Mouse (Mus musculus) stomach, embryonic 16.5 days (tissue): ENCODE results near the gene D17Wsu92e. TPM values are rescaled to one million over a fixed set of nuclear protein-coding genes. Genes with fewer than 3 reads are reported as not detected.

Source experiments
- ATAC-seq: fragments of 200-750 bp; cut with Nextera tagmentation; 2 replicates; pipeline ENCODE4 v1.8.0; 2017; ENCODE audit warnings: moderate number of reproducible peaks, moderate TSS enrichment; ENCODE audit not compliant: insufficient read depth, low FRiP score
- H3K27ac ChIP-seq: fragments of 300-500 bp; sonication (generic); 2 replicates; pipeline ENCODE4 v1.5.1; 2014; ENCODE audit warnings: low read length
- H3K27me3 ChIP-seq: fragments of 300-500 bp; sonication (generic); 2 replicates; pipeline ENCODE4 v1.6.1; 2014; ENCODE audit warnings: low read length, control low read depth, mixed read lengths; ENCODE audit not compliant: control insufficient read depth, insufficient read depth
- H3K36me3 ChIP-seq: fragments of 300-500 bp; sonication (generic); 2 replicates; pipeline ENCODE4 v1.6.1; 2014; ENCODE audit warnings: low read length; ENCODE audit not compliant: control insufficient read depth, insufficient read depth
- H3K4me1 ChIP-seq: fragments of 300-500 bp; sonication (generic); 2 replicates; pipeline ENCODE4 v1.6.1; 2014; ENCODE audit warnings: low read length, control low read depth, mixed read lengths; ENCODE audit not compliant: control insufficient read depth, insufficient read depth
- H3K4me2 ChIP-seq: fragments of 300-500 bp; sonication (generic); 2 replicates; pipeline ENCODE4 v1.6.1; 2014; ENCODE audit warnings: low read depth, low read length, mixed read lengths
- H3K4me3 ChIP-seq: fragments of 300-500 bp; sonication (generic); replicated peaks from 2 replicates; pipeline ENCODE4 v1.5.1; 2014; ENCODE audit warnings: mild to moderate bottlenecking, low read length
- H3K9ac ChIP-seq: fragments of 300-500 bp; sonication (generic); 2 replicates; pipeline ENCODE4 v1.6.1; 2014; ENCODE audit warnings: low read length
- H3K9me3 ChIP-seq: fragments of 300-500 bp; sonication (generic); replicated peaks from 2 replicates; pipeline ENCODE4 v1.6.1; 2016; ENCODE audit warnings: low read length, control low read depth; ENCODE audit not compliant: control insufficient read depth
- WGBS: fragments of 180-500 bp; shearing (Covaris S2); extraction: QIAGEN DNeasy Blood & Tissue Kit; methylation state at CpG from one replicate; pipeline ENCODE4 v1.1.7; 2014; 5-methylcytosine and 5-hydroxymethylcytosine counted together
- polyA plus RNA-seq: library from polyadenylated mRNA; unstranded; fragments of >200 nt; fragmentation: Nextera tagmentation; extraction: Ambion mirVana; gene quantifications from 2 replicates; pipeline ENCODE4 v1.2.1, GENCODE M21; 2015

Gene D17Wsu92e
- polyA plus RNA-seq, 1 experiment from 2014 or later: 21.2 TPM

GRCm38 (mm10) chr17:27746446-27746845 is 74.0 kb downstream of the D17Wsu92e start:
- 43% methylated on average over 4 of the region's 4 CpGs for WGBS
- Histone ChIP-seq H3K9ac (no peak overlapping the region), H3K27ac (no peak overlapping the region), H3K27me3 (no peaks in the 10 kb centered on the region), H3K4me2 (no peak overlapping the region), H3K4me1 (0 out of 2 replicates have a peak, but pooled peaks cover 3% of the 10 kb centered on the region), H3K4me3 (no peak overlapping the region), H3K36me3 (no peaks in the 10 kb centered on the region), H3K9me3 (no peaks in the 10 kb centered on the region)
- no peak for ATAC-seq

GRCm38 (mm10) chr17:27740961-27741360 is 79.5 kb downstream of the D17Wsu92e start:
- ATAC-seq: no peak
- Histone ChIP-seq H3K4me1 (no peaks in the 10 kb centered on the region), H3K36me3 (no peaks in the 10 kb centered on the region), H3K9ac (no peak overlapping the region), H3K9me3 (no peaks in the 10 kb centered on the region), H3K27me3 (no peaks in the 10 kb centered on the region), H3K4me2 (no peak overlapping the region), H3K4me3 (no peak overlapping the region), H3K27ac (no peak overlapping the region)
- 88% methylated on average over 6 of the region's 6 CpGs for WGBS

- WGBS: 20% methylated on average over 12 of the region's 13 CpGs
- Histone ChIP-seq H3K27ac (peak overlapping the region; percentile 75), H3K9me3 (no peaks in the 10 kb centered on the region), H3K4me1 (no peaks in the 10 kb centered on the region), H3K9ac (no peak overlapping the region; the same call in 1 of the 2 replicates), H3K4me3 (no peak overlapping the region), H3K4me2 (peak overlapping the region; percentile 5; the same call in 1 of the 2 replicates), H3K27me3 (no peaks in the 10 kb centered on the region), H3K36me3 (no peaks in the 10 kb centered on the region)
- ATAC-seq: peak; percentile 88
Observed at GRCm38 (mm10) chr17:27734344-27735073, 85.9 kb downstream of the D17Wsu92e start.

GRCm38 (mm10) chr17:27732694-27733093 is 87.8 kb downstream of the D17Wsu92e start:
- H3K4me3 ChIP-seq: no peak overlapping the region
- no peaks in the 10 kb centered on the region for H3K27me3 ChIP-seq
- H3K9me3 ChIP-seq: no peaks in the 10 kb centered on the region
- 78% methylated on average over 3 of the region's 3 CpGs for WGBS
- no peak overlapping the region for H3K4me2 ChIP-seq
- no peaks in the 10 kb centered on the region for H3K4me1 ChIP-seq
- no peaks in the 10 kb centered on the region for H3K36me3 ChIP-seq
- H3K9ac ChIP-seq: no peak overlapping the region
- ATAC-seq: no peak
- no peak overlapping the region for H3K27ac ChIP-seq

GRCm38 (mm10) chr17:27732152-27732551 is 88.3 kb downstream of the D17Wsu92e start:
- ATAC-seq: no peak
- 49% methylated on average over 5 of the region's 5 CpGs for WGBS
- no peak overlapping the region for H3K9ac ChIP-seq

GRCm38 (mm10) chr17:27728770-27729169 is 91.7 kb downstream of the D17Wsu92e start, which contains the start of gene Spdef:
TSS of gene Spdef (minus strand) at chr17:27728955.
- H3K9me3 ChIP-seq: no peaks in the 10 kb centered on the region
- peaks cover 20% of the 10 kb centered on the region for H3K4me1 ChIP-seq
- H3K9ac ChIP-seq: peak within 1 kb of the TSS; percentile 62
- ATAC-seq: 0 out of 2 replicates have a peak, but pooled peaks have one; percentile 18
- H3K27me3 ChIP-seq: no peaks in the 10 kb centered on the region
- H3K4me3 ChIP-seq: peak within 1 kb of the TSS; percentile 41
- WGBS: 53% methylated on average over 10 of the region's 10 CpGs
- peak within 1 kb of the TSS; percentile 43 for H3K27ac ChIP-seq
- H3K4me2 ChIP-seq: peak within 1 kb of the TSS; percentile 43
- H3K36me3 ChIP-seq: no peaks in the 10 kb centered on the region

More at GRCm38 (mm10) chr17:27732152-27732551, 88.3 kb downstream of the D17Wsu92e start:
- no peak overlapping the region for H3K27ac ChIP-seq
- no peak overlapping the region for H3K4me2 ChIP-seq
- H3K36me3 ChIP-seq: no peaks in the 10 kb centered on the region
- H3K4me1 ChIP-seq: no peaks in the 10 kb centered on the region
- H3K4me3 ChIP-seq: no peak overlapping the region
- H3K27me3 ChIP-seq: no peaks in the 10 kb centered on the region
- H3K9me3 ChIP-seq: no peaks in the 10 kb centered on the region

- peak overlapping the region; percentile 54 for H3K9ac ChIP-seq
- peak overlapping the region; percentile 29 for H3K4me3 ChIP-seq
- H3K27ac ChIP-seq: peak overlapping the region; percentile 49
- 0 out of 2 replicates have a peak, but pooled peaks have one; percentile 7 for ATAC-seq
- no peaks in the 10 kb centered on the region for H3K9me3 ChIP-seq
- H3K4me1 ChIP-seq: peaks cover 20% of the 10 kb centered on the region
- H3K36me3 ChIP-seq: no peaks in the 10 kb centered on the region
- no peaks in the 10 kb centered on the region for H3K27me3 ChIP-seq
- H3K4me2 ChIP-seq: peak overlapping the region; percentile 43
- 37% methylated on average over 7 of the region's 7 CpGs for WGBS
Observed at GRCm38 (mm10) chr17:27726527-27726926, 93.9 kb downstream of the D17Wsu92e start.

GRCm38 (mm10) chr17:27725412-27725811 is 95.0 kb downstream of the D17Wsu92e start:
- WGBS: 19% methylated on average over 10 of the region's 10 CpGs

GRCm38 (mm10) chr17:27725011-27725410 is 95.4 kb downstream of the D17Wsu92e start:
- no peak for ATAC-seq
- Histone ChIP-seq H3K4me3 (no peak overlapping the region), H3K9ac (no peak overlapping the region; the same call in 1 of the 2 replicates), H3K4me1 (peaks cover 24% of the 10 kb centered on the region), H3K9me3 (no peaks in the 10 kb centered on the region), H3K27me3 (no peaks in the 10 kb centered on the region), H3K27ac (no peak overlapping the region), H3K4me2 (0 out of 2 replicates have a peak overlapping the region, but pooled peaks have one; percentile 43), H3K36me3 (no peaks in the 10 kb centered on the region)
- WGBS: 47% methylated on average over 10 of the region's 10 CpGs

More at GRCm38 (mm10) chr17:27725412-27725811, 95.0 kb downstream of the D17Wsu92e start:
- Histone ChIP-seq H3K4me2 (peak overlapping the region; percentile 43; the same call in 1 of the 2 replicates), H3K36me3 (no peaks in the 10 kb centered on the region), H3K4me3 (no peak overlapping the region), H3K9me3 (no peaks in the 10 kb centered on the region), H3K27me3 (no peaks in the 10 kb centered on the region), H3K9ac (peak overlapping the region; percentile 26; the same call in 1 of the 2 replicates), H3K27ac (no peak overlapping the region), H3K4me1 (peaks cover 22% of the 10 kb centered on the region)
- no peak for ATAC-seq
